Mouse (Mus musculus): Measurements from ENCODE around the gene Lrrc8a. TPM values are rescaled to one million over a fixed set of nuclear protein-coding genes. Genes with fewer than 3 reads are reported as not detected.

The Lrrc8a gene
- polyA plus RNA-seq (2015; fragmentation: Nextera tagmentation; extraction: Ambion mirVana), result 41.1 and 42.9 TPM in 2 replicates

- Histone ChIP-seq H3K4me2 (replicated peaks) (peak within 1 kb of the TSS; percentile 66), H3K9ac (peak within 1 kb of the TSS; percentile 64), H3K4me1 (peaks cover 33% of the 10 kb centered on the region), H3K9me3 (replicated peaks) (no peaks in the 10 kb centered on the region), H3K4me3 (replicated peaks) (peak within 1 kb of the TSS; percentile 72), H3K27me3 (no peaks in the 10 kb centered on the region), H3K27ac (replicated peaks) (peak within 1 kb of the TSS; percentile 93), H3K36me3 (peaks cover 27% of the 10 kb centered on the region)
- ATAC-seq (ENCODE audit: insufficient number of reproducible peaks, low FRiP score, low TSS enrichment, low read depth), result peak; percentile 97
- under 1% methylated on average over 66 of the region's 67 CpGs for WGBS
These were observed at the start of gene Lrrc8a for GRCm38 (mm10) chr2:30237199-30237880. Lrrc8a (plus strand) TSS chr2:30237715.

- Histone ChIP-seq H3K9me3 (replicated peaks) (no peaks in the 10 kb centered on the region), H3K4me3 (replicated peaks) (no peak overlapping the region), H3K4me1 (peaks cover 5% of the 10 kb centered on the region; the same call in 1 of the 2 replicates), H3K4me2 (replicated peaks) (no peak overlapping the region), H3K9ac (no peak overlapping the region), H3K27ac (replicated peaks) (no peak overlapping the region), H3K36me3 (0 out of 2 replicates have a peak, but pooled peaks cover 4% of the 10 kb centered on the region), H3K27me3 (no peaks in the 10 kb centered on the region)
- WGBS, result 73% methylated on average over 12 of the region's 12 CpGs
- 0 out of 2 replicates have a peak, but pooled peaks have one; percentile 15 for ATAC-seq (ENCODE audit: insufficient number of reproducible peaks, low FRiP score, low TSS enrichment, low read depth)
These were observed 45.5 kb upstream of the Lrrc8a start for GRCm38 (mm10) chr2:30191790-30192580.

GRCm38 (mm10) chr2:30194656-30195055 lies 42.9 kb upstream of the Lrrc8a start:
- Histone ChIP-seq H3K4me3 (replicated peaks) (no peak overlapping the region), H3K9ac (no peak overlapping the region), H3K4me2 (replicated peaks) (no peak overlapping the region), H3K27me3 (no peaks in the 10 kb centered on the region), H3K9me3 (replicated peaks) (no peaks in the 10 kb centered on the region), H3K36me3 (0 out of 2 replicates have a peak, but pooled peaks cover 4% of the 10 kb centered on the region), H3K27ac (replicated peaks) (no peak overlapping the region), H3K4me1 (peaks cover 5% of the 10 kb centered on the region; the same call in 1 of the 2 replicates)
- no peak for ATAC-seq (ENCODE audit: insufficient number of reproducible peaks, low FRiP score, low TSS enrichment, low read depth)
- WGBS, result 77% methylated on average over 3 of the region's 3 CpGs

DNA sequence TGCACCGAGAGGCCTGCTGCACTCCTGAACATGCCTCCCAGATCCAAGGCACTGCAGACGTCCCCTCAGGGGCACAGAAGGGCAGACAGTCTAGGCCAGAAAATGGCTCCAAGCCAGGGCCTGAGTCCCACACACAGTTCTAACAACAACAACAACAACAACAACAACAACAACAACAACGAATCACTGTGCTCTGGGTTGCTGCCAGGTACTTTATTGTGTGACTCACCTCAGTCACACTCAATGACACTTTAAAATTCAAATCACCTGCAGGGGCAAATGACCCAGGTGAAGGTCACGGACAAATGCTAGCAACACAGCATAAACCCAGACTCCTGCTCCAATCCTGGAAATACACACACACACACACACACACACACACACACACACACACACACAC lies 39.5 kb upstream of the Lrrc8a start:
- Histone ChIP-seq H3K4me2 (replicated peaks) (no peak overlapping the region), H3K4me3 (replicated peaks) (no peak overlapping the region), H3K4me1 (no peaks in the 10 kb centered on the region), H3K9me3 (replicated peaks) (no peaks in the 10 kb centered on the region), H3K27me3 (no peaks in the 10 kb centered on the region), H3K36me3 (no peaks in the 10 kb centered on the region), H3K9ac (no peak overlapping the region), H3K27ac (replicated peaks) (no peak overlapping the region)
- 64% methylated on average over 4 of the region's 4 CpGs for WGBS
- ATAC-seq (ENCODE audit: insufficient number of reproducible peaks, low FRiP score, low TSS enrichment, low read depth), result no peak

DNA sequence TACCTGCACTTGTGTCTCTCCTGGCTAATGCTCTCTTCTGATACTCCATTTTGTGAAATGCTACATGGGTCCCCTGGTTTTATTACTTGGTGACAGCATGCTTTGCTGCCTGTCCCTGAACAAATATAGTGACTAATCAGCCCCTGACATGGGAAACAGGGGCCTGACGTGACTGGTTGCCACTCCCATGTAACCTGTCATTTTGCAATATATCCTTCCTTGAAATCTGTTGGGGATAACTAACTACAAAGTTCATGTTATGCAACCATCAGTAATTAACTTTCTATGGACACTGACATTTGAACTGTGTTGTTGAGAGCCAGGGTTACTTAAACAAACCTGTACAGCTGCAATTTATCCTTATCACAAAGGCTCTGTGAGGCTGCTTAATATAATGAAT lies 37.5 kb upstream of the Lrrc8a start:
- H3K4me3 ChIP-seq (replicated peaks), result no peak overlapping the region
- no peak for ATAC-seq (ENCODE audit: insufficient number of reproducible peaks, low FRiP score, low TSS enrichment, low read depth)
- no peak overlapping the region for H3K4me2 ChIP-seq (replicated peaks)
- no peaks in the 10 kb centered on the region for H3K27me3 ChIP-seq
- H3K36me3 ChIP-seq, result no peaks in the 10 kb centered on the region
- WGBS, result 54% methylated on average over 1 of the region's 1 CpGs
- H3K4me1 ChIP-seq, result peaks cover 7% of the 10 kb centered on the region
- H3K27ac ChIP-seq (replicated peaks), result no peak overlapping the region
- no peak overlapping the region for H3K9ac ChIP-seq
- H3K9me3 ChIP-seq (replicated peaks), result no peaks in the 10 kb centered on the region

DNA sequence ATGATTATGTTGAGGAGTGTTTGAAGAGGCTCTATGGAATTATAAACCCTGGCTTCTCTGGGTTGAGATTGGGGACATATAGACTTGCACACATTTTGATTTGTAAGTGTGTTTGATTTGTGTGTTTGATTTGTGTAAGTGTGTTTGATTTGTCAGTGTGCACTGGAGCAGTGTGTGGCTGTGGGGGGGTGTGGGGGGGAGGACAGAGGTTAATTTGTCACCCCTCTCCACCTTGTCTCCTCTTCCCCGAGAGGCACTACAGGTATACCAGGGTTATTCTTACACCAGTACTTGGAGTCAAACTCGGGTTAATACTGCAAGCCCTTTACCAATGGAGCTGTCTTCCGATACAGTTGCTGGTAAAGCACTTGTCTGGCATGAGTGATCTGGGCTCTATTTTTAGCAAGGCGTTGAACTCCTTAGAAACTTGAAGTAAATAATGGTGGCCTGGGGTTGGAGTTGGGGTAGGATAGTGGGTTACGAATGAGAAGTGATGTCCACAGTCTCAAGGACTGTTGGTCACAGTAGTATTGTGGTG lies 37.1 kb upstream of the Lrrc8a start:
- Histone ChIP-seq H3K9me3 (replicated peaks) (no peaks in the 10 kb centered on the region), H3K9ac (no peak overlapping the region), H3K36me3 (no peaks in the 10 kb centered on the region), H3K27ac (replicated peaks) (peak overlapping the region; percentile 14; the same call in 1 of the 2 replicates), H3K4me3 (replicated peaks) (no peak overlapping the region), H3K27me3 (no peaks in the 10 kb centered on the region), H3K4me1 (peaks cover 8% of the 10 kb centered on the region), H3K4me2 (replicated peaks) (no peak overlapping the region)
- ATAC-seq (ENCODE audit: insufficient number of reproducible peaks, low FRiP score, low TSS enrichment, low read depth), result no peak
- WGBS, result 77% methylated on average over 5 of the region's 5 CpGs

DNA sequence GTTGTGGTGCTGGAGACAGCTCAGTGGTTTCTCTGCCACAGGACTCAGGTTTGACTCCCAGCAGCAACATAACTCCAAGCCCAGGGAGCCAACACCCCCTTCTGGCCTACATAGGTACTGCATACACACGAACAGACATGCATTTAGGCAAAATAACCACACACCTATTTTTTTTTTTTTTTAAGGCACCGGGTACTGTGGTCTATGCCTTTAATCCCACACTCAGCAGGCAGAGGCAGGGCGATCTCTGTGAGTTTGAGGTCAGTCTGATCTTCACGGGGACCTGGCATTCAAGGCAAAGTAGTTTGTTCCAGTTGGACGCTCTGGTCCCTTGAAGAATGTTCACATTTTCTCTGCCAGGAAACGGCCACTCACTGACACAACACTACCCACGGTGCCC lies 34.1 kb upstream of the Lrrc8a start:
- no peaks in the 10 kb centered on the region for H3K36me3 ChIP-seq
- no peaks in the 10 kb centered on the region for H3K9me3 ChIP-seq (replicated peaks)
- H3K27ac ChIP-seq (replicated peaks), result no peak overlapping the region; the same call in 1 of the 2 replicates
- WGBS, result 77% methylated on average over 7 of the region's 7 CpGs
- ATAC-seq (ENCODE audit: insufficient number of reproducible peaks, low FRiP score, low TSS enrichment, low read depth), result no peak
- H3K4me3 ChIP-seq (replicated peaks), result no peak overlapping the region
- peaks cover 14% of the 10 kb centered on the region for H3K4me1 ChIP-seq
- H3K27me3 ChIP-seq, result no peaks in the 10 kb centered on the region
- no peak overlapping the region for H3K4me2 ChIP-seq (replicated peaks)
- H3K9ac ChIP-seq, result no peak overlapping the region

- peak overlapping the region; percentile 31 for H3K9ac ChIP-seq
- WGBS, result under 1% methylated on average over 13 of the region's 13 CpGs
- H3K9me3 ChIP-seq (replicated peaks), result no peaks in the 10 kb centered on the region
- peak; percentile 60 for ATAC-seq (ENCODE audit: insufficient number of reproducible peaks, low FRiP score, low TSS enrichment, low read depth)
- H3K27ac ChIP-seq (replicated peaks), result peak overlapping the region; percentile 87
- H3K27me3 ChIP-seq, result no peaks in the 10 kb centered on the region
- peaks cover 14% of the 10 kb centered on the region for H3K4me1 ChIP-seq
- no peaks in the 10 kb centered on the region for H3K36me3 ChIP-seq
- peak overlapping the region; percentile 67 for H3K4me3 ChIP-seq (replicated peaks)
- H3K4me2 ChIP-seq (replicated peaks), result peak overlapping the region; percentile 85
These were observed 32.3 kb upstream of the Lrrc8a start for GRCm38 (mm10) chr2:30205255-30205628.

- Histone ChIP-seq H3K36me3 (no peaks in the 10 kb centered on the region), H3K4me2 (replicated peaks) (peak within 1 kb of the TSS; percentile 85), H3K9me3 (replicated peaks) (no peaks in the 10 kb centered on the region), H3K27ac (replicated peaks) (peak within 1 kb of the TSS; percentile 87), H3K9ac (peak within 1 kb of the TSS; percentile 31), H3K4me1 (peaks cover 14% of the 10 kb centered on the region), H3K4me3 (replicated peaks) (peak within 1 kb of the TSS; percentile 67), H3K27me3 (no peaks in the 10 kb centered on the region)
- WGBS, result under 1% methylated on average over 44 of the region's 44 CpGs
- ATAC-seq (ENCODE audit: insufficient number of reproducible peaks, low FRiP score, low TSS enrichment, low read depth), result peak; percentile 93
These were observed 31.7 kb upstream of the Lrrc8a start, which contains the start of gene Kyat1 for GRCm38 (mm10) chr2:30205629-30206357. Kyat1 (minus strand) TSS chr2:30205847.

DNA sequence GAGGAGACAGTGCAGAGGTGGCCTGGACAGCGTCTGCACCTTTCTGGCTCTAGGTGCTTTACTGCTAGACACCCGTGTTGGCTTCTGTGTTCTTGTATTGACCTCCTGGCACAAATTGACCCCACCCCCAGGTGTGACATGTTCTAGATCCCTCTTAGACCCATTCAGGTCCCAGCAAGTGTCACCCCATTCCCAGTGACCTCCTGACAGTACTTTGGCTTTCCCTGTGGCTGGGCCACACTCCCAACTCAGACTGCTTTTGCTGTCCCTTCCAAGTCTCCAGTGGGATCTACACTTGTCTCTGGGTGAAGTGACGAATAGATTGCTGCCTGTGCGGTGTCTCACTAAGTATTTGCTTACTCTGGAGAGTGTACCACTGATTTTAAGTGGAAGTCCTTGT lies 30.1 kb upstream of the Lrrc8a start:
- Histone ChIP-seq H3K27ac (replicated peaks) (no peak overlapping the region), H3K4me3 (replicated peaks) (no peak overlapping the region), H3K9ac (no peak overlapping the region), H3K27me3 (no peaks in the 10 kb centered on the region), H3K36me3 (no peaks in the 10 kb centered on the region), H3K9me3 (replicated peaks) (no peaks in the 10 kb centered on the region), H3K4me1 (peaks cover 14% of the 10 kb centered on the region), H3K4me2 (replicated peaks) (no peak overlapping the region)
- 75% methylated on average over 4 of the region's 4 CpGs for whole genome bisulfite sequencing
- no peak for ATAC-seq (ENCODE audit: insufficient number of reproducible peaks, low FRiP score, low TSS enrichment, low read depth)

DNA sequence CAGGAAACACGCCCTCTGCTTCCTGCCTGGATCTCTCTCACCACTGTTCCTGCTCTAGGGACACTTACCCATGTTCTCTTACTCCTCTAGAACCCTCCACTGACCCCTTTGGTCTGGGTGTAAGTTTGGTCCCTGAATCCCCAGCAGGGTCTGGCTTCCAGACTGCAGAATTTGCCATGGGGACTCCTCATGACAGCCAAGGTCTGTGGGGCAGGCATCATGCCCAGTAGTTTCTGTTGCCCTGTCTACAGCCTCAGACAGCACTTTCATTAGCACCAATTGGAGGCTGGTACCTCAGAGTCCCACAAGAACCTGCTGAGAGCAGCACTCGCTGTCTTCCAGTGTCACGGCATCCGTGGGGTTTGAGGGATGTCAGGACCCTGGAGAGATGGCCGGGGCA lies 29.6 kb upstream of the Lrrc8a start:
- ATAC-seq (ENCODE audit: insufficient number of reproducible peaks, low FRiP score, low TSS enrichment, low read depth), result no peak
- H3K36me3 ChIP-seq, result no peaks in the 10 kb centered on the region
- H3K4me3 ChIP-seq (replicated peaks), result no peak overlapping the region
- H3K9ac ChIP-seq, result no peak overlapping the region
- H3K4me2 ChIP-seq (replicated peaks), result no peak overlapping the region
- no peak overlapping the region for H3K27ac ChIP-seq (replicated peaks)
- H3K4me1 ChIP-seq, result peaks cover 14% of the 10 kb centered on the region
- H3K9me3 ChIP-seq (replicated peaks), result no peaks in the 10 kb centered on the region
- no peaks in the 10 kb centered on the region for H3K27me3 ChIP-seq
- 68% methylated on average over 5 of the region's 5 CpGs for WGBS

Measured in embryonic facial prominence, embryonic 15.5 days (tissue).